Mouse (Mus musculus) heart, postnatal 0 days (tissue): ENCODE measurements around the gene Bmx.

Experiments used
- CTCF ChIP-seq: IDR thresholded peaks from 2 replicates; pipeline ENCODE4 v1.5.1; 2016; ENCODE audit warnings: antibody characterized with exemption, control low read depth, low read depth
- EP300 ChIP-seq: IDR thresholded peaks from 2 replicates; pipeline ENCODE4 v1.6.1; 2016; ENCODE audit warnings: antibody characterized with exemption, low read depth

- no peak for TF ChIP-seq CTCF
- no peak for TF ChIP-seq EP300
Observed at GRCm38 (mm10) chrX:164233380-164233779, 24.6 kb downstream of the Bmx start.
